Mouse (Mus musculus) small intestine, adult 2 months (tissue): ENCODE measurements around the gene Pou4f2.

ENCODE experiments used
- CTCF ChIP-seq: fragments of 200-500 bp; IDR thresholded peaks from 2 replicates; pipeline ENCODE4 v1.5.1; 2012; ENCODE audit warnings: low read depth, mild to moderate bottlenecking, control low read depth, inconsistent platforms, low read length, moderate library complexity, mixed read lengths; ENCODE audit not compliant: insufficient replicate concordance, insufficient read length; ENCODE audit errors: extremely low read depth
- POLR2A ChIP-seq: fragments of 200-500 bp; IDR thresholded peaks from 2 replicates; pipeline ENCODE4 v1.6.1; 2012; ENCODE audit warnings: low read depth, mild to moderate bottlenecking, control low read depth, inconsistent platforms, low read length, moderate library complexity

- TF ChIP-seq CTCF (no peak), POLR2A (no peak)
Observed at GRCm38 (mm10) chr8:78442781-78443180, 6.3 kb upstream of the Pou4f2 start.
